24 mouse cellular contexts compared by ENCODE assay signal in genomic region chr3:159865691-159866090, GRCm38 (mm10). TPM values are rescaled to one million over a fixed set of nuclear protein-coding genes. Genes with fewer than 3 reads are reported as not detected.
DNase-seq lines count a peak whose midpoint lies in the region; ATAC-seq and TF ChIP-seq lines count a peak whose summit lies in the region.
"Had no signal": no experiment of that assay in that cellular context is flagged by ENCODE, and none has a peak within 500 bp of the region (broad histone marks: within the 10 kb centered on the region; RNA-seq: fewer than 3 reads in every experiment).

No protein-coding gene starts in this region.

- WGBS in forebrain, postnatal 0 days, result 66% methylated on average over 1 of the region's 1 CpGs
- 64% methylated on average over 1 of the region's 1 CpGs for WGBS in kidney, adult 2 months

- no peaks in the 10 kb centered on the region for H3K36me3 ChIP-seq in forebrain, postnatal 0 days (ENCODE audit: insufficient read depth)
- no peaks in the 10 kb centered on the region for H3K36me3 ChIP-seq in kidney, adult 2 months (ENCODE audit: control insufficient read depth, insufficient read depth, low read length)
- H3K36me3 ChIP-seq: embryonic facial prominence, embryonic 15.5 days; forebrain, embryonic 15.5 days; hindbrain, embryonic 13.5 days had no signal

- H3K9ac ChIP-seq in forebrain, postnatal 0 days, result no peak overlapping the region
- H3K9ac ChIP-seq: embryonic facial prominence, embryonic 15.5 days; forebrain, embryonic 15.5 days; heart, embryonic 15.5 days; hindbrain, embryonic 13.5 days had no signal

- H3K9me3 ChIP-seq in forebrain, postnatal 0 days (ENCODE audit: low read length), result no peaks in the 10 kb centered on the region
- H3K9me3 ChIP-seq: embryonic facial prominence, embryonic 15.5 days; forebrain, embryonic 15.5 days; heart, embryonic 10.5 days; heart, embryonic 15.5 days; hindbrain, embryonic 13.5 days had no signal

- peak; percentile 16; the same call in 1 of the 2 replicates for ATAC-seq in frontal cortex, adult (ENCODE audit: low TSS enrichment)
- ATAC-seq in Patski, result peak; percentile 47
- no peak for ATAC-seq in forebrain, postnatal 0 days
- ATAC-seq: forebrain, embryonic 15.5 days; hindbrain, postnatal 0 days had no signal

- no peaks in the 10 kb centered on the region for H3K4me1 ChIP-seq in forebrain, postnatal 0 days (ENCODE audit: insufficient read depth)
- no peaks in the 10 kb centered on the region for H3K4me1 ChIP-seq in kidney, adult 2 months (ENCODE audit: control insufficient read depth, insufficient read depth, low read length)
- H3K4me1 ChIP-seq: embryonic facial prominence, embryonic 15.5 days; forebrain, embryonic 15.5 days; heart, embryonic 10.5 days; heart, embryonic 15.5 days; hindbrain, embryonic 13.5 days had no signal

- CTCF ChIA-PET in Patski (lab: Charles Lee), result interaction anchor here (0.9 to 2.8 kb wide), 5 partner anchors 9 to 17 kb away, joined by 3 to 12 read pairs (median 6); no protein-coding TSS in a partner anchor

- TF ChIP-seq CTCF in Patski (IDR thresholded peaks at IDR 0.05), result no peak
- no peak for TF ChIP-seq CTCF in forebrain, postnatal 0 days (IDR thresholded peaks at IDR 0.05; ENCODE audit: low read depth)
- no peak for TF ChIP-seq CTCF in kidney, adult 2 months (conservative IDR thresholded peaks at IDR 0.05; ENCODE audit: insufficient read depth, insufficient read length, low read depth, low read length)

- H3K4me2 ChIP-seq in forebrain, postnatal 0 days (ENCODE audit: low read depth), result no peak overlapping the region
- H3K4me2 ChIP-seq: embryonic facial prominence, embryonic 15.5 days; forebrain, embryonic 15.5 days; heart, embryonic 15.5 days; hindbrain, embryonic 13.5 days had no signal

- in situ Hi-C loops in Patski (cut with MboI; ENCODE audit: low pct_unique_long_range_greater_than_20kb), result no loop called here

- POLR2A ChIA-PET in Patski (lab: Charles Lee), result no interaction called here

- H3K4me3 ChIP-seq in forebrain, postnatal 0 days (ENCODE audit: low read depth, low read length), result no peak overlapping the region
- H3K4me3 ChIP-seq in kidney, adult 2 months (ENCODE audit: insufficient read depth, low read depth, low read length), result no peak overlapping the region
- H3K4me3 ChIP-seq: embryonic facial prominence, embryonic 15.5 days; forebrain, embryonic 15.5 days; heart, embryonic 10.5 days; heart, embryonic 15.5 days; hindbrain, embryonic 13.5 days had no signal

- no peaks in the 10 kb centered on the region for H3K27me3 ChIP-seq in Patski
- no peaks in the 10 kb centered on the region for H3K27me3 ChIP-seq in forebrain, postnatal 0 days (ENCODE audit: insufficient read depth, low read length)
- H3K27me3 ChIP-seq in kidney, adult 2 months (replicated peaks; ENCODE audit: control insufficient read depth, insufficient read depth, low read length), result no peaks in the 10 kb centered on the region
- H3K27me3 ChIP-seq: embryonic facial prominence, embryonic 15.5 days; forebrain, embryonic 15.5 days; heart, embryonic 15.5 days; hindbrain, embryonic 13.5 days had no signal

- no peak overlapping the region for H3K27ac ChIP-seq in forebrain, postnatal 0 days (ENCODE audit: low read depth, low read length)
- no peak overlapping the region for H3K27ac ChIP-seq in kidney, adult 2 months (ENCODE audit: insufficient read depth, low read depth, low read length)
- H3K27ac ChIP-seq: embryonic facial prominence, embryonic 15.5 days; forebrain, embryonic 15.5 days; heart, embryonic 10.5 days; heart, embryonic 15.5 days; hindbrain, embryonic 13.5 days; hindbrain, postnatal 0 days had no signal

- TF ChIP-seq POLR2A in kidney, adult 2 months (IDR thresholded peaks at IDR 0.05; ENCODE audit: low read depth, low read length), result no peak

- DNase-seq in frontal cortex, postnatal 10 days (ENCODE audit: low spot score in 2 of 2), result no peak
- DNase-seq in 3T3-L1 (ENCODE audit: low read depth, low spot score), result peak; percentile 83
- no peak for DNase-seq in Patski (ENCODE audit: low read depth, low spot score)
- no peak for DNase-seq in forebrain, postnatal 0 days
- no peak for DNase-seq in embryo, embryonic 9.5 days (ENCODE audit: extremely low spot score)
- DNase-seq in kidney, adult 2 months, result no peak
- DNase-seq: adrenal gland, adult 8-10 months; adrenal gland, postnatal 36 days; B cell, adult 2 months; cerebellum, adult 11 months; cerebellum, adult 8-10 months; cerebellum, postnatal 25 days; gastrocnemius, postnatal 36 days; heart, adult 18-20 months; heart, postnatal 14 days; kidney, adult 11 months had no signal

RNA-seq across cellular contexts. Expression of gene Wls, which starts 26.2 kb away (rescaled TPM):
- 565 TPM for polyA plus RNA-seq in Patski (2021)
- total RNA-seq in forebrain, postnatal 0 days (2014; rRNA removed), result 31.2 and 39.3 TPM in 2 replicates
- polyA plus RNA-seq in forebrain, postnatal 0 days (2015; fragmentation: Nextera tagmentation; extraction: Ambion mirVana), result 31.6 and 41.3 TPM in 2 replicates
- polyA plus RNA-seq in kidney, adult 2 months (2012; rRNA removed), result 70.4 and 85.6 TPM in 2 replicates
- total RNA-seq: MEL had no signal
